Mouse (Mus musculus) layer of hippocampus, adult 11-12 months (tissue): ENCODE measurements around the gene Rad21l.

ENCODE experiments used
- DNase-seq: peaks from one replicate; pipeline ENCODE4 v3.0.0; 2022; ENCODE audit warnings: low spot score

The Rad21l gene

DNA sequence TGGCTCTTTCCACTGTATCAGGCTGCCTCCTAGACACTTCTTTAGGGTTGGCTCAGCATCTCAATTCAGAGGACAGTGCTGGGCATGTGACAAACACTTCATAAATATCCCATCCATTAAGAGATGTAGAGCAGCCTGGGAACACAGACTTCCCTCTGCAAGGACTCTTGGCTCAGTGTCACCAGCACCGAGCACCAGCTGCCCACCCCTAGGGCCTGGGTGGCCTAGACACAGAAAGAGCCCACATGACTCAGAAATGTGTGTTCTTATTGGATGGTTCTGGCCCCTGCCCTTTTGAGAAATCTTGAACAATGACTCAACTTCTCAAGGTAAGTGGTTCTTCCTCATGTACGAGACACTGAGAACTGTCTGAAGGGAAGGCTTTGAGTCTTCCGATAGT is 40.3 kb downstream of the Rad21l start:
- DNase-seq, result peak; percentile 6

DNA sequence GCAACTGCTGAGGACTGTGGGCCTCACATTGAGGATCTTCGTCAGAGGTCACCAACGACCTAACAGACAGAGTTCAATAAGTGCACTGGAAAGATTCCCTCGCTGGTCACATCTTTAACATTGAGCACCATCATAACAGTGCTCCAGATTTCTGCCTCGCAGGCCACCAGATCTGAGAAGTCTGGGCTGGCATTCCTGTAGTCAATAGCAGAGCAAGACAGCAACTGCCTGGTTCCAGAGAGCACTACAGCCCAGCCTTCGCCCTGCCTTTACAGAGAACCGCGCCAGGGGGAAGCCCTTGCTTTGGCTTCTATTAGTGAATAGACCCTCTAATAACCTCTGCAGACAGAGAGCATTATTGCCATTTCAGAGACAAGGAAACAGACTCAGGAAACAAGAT is 42.0 kb downstream of the Rad21l start:
- DNase-seq, result no peak

DNA sequence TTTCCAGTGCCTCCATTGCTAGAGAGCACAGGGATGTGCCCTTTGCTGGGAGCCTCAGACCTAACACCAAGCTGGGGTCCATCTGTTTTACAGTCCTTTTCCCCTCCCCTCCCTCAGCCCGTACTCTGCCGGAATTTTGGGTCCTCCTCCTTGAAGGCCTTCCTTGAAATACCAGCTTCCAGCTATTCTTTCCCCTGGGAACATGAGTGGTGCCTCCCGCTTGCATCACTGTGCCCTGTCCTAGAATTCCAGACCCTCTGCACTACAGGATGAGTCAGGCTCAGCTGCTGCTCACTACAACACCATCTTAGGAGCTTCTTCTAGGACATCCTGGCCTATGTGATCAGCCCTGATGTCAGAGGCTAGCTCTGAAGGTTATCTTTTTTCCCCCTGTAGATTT is 44.6 kb downstream of the Rad21l start:
- no peak for DNase-seq

DNA sequence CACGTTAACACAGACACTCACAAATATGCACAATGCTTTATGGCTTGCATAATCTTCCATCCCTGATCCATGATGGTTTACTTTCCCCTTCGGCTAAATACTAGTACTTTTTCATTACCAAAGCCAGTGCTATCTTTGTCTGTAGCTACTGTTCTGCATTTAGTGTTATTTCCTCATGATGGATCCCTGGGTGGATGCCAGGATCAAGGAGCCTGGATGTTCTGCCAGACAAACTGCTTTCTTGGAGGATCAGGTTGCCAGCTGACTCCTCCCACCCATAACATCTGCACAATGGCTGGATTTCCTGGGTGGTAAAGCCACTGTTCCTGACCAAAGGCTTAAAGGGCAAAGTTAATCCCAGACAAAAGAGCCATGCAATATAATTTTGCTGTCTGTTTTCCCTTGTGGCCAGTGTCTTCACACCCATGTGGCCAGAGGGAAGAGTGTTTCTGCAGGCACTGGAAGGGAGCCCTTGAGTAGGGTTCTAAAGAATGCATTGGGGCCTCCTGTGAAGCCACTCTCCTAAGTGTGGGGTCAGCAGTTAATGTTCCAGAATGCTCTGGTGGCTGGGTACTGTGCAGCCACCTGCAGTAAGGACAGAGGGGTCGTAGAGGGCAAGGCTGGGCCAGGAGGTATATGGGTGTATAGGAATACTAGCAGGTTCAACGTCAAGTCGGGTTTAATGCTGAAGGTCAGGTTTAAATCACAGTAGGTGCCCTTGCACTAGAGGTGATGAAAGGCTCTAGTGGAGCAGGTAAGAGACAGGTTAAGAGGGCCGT is 51.6 kb downstream of the Rad21l start:
- DNase-seq, result peak; percentile 66

DNA sequence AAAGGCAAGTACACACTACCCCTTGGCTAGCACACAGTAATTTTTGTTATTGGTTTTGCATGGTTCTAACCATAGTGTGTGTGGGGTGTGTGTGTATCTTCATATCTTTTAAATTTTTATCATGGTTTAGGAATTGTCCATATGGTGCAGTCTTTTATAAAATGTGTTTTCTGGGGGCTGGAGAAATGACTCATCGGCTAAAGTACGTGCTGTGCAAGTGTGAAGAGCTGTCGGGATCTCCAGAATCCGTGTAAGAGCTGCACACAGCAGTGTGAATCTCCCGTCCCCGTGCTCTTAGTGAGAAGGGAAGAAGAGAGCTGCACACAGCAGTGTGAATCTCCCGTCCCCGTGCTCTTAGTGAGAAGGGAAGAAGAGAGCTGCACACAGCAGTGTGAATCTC is 52.6 kb downstream of the Rad21l start:
- DNase-seq, result peak; percentile 65

DNA sequence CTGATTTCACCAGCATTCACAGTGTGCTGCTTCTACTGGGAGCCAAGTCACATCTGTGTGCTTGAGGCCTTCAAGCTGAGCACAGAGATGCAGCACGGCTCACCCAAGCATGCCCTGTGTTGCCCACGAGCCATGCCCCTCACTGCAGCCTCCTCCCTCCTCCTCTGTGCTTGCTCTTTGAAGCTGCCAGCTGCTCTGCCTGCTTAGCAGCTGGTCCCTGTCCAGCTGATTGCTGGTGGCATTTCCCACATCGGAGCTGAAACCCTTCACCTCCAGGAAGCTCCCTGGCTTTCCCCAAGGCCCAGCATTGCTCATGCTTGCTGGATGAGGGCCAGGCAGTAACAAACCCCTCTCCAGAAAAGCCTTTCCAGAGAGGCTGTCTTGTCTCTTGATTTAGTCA is 58.4 kb downstream of the Rad21l start:
- no peak for DNase-seq

DNA sequence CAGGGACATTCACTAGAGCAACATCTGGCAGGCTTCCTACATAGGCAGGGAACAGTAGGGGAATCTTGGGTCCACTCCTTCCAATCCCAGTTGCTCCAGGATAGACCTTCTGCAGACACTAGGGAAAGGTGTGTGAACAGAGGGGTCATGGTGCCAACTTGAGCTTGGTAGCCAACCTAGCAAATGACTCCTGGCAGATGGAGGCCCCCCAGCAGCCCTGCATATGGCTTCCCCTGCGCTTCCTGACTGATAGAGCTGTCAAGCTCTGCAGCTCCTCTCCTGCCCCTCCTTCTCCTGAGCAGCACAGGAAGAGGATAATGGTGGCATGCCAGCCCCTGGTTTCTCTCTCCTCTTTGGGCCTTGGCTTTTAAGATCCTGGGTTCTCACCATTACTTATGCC is 59.9 kb downstream of the Rad21l start:
- DNase-seq, result no peak

DNA sequence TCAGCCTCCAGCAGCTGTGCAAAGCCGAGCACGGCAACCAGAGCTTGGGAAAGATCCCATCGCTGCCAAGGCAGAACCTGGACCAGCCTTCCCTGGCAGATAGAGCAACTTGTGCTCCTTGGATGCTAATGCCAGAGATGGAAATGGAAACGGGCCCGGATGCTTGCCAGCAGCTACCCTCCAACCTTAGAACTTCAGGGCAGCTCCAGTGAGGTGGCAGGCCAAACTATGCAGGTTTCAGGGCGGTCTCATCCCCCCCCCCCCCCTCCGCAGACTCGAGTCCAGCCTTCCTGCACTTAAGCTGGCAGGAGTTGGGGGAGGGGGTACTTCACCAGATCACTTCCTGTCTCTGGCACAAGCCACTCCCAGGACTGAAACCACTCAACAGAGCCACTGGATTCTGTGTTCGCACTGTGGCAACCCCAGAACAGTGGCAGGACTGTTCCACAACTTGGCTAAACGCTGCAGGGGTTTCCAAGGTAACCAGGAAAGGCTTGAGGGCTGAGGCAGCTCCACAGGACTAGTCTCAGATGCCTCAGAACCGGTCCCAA is 62.8 kb downstream of the Rad21l start:
- DNase-seq, result peak; percentile 82

DNA sequence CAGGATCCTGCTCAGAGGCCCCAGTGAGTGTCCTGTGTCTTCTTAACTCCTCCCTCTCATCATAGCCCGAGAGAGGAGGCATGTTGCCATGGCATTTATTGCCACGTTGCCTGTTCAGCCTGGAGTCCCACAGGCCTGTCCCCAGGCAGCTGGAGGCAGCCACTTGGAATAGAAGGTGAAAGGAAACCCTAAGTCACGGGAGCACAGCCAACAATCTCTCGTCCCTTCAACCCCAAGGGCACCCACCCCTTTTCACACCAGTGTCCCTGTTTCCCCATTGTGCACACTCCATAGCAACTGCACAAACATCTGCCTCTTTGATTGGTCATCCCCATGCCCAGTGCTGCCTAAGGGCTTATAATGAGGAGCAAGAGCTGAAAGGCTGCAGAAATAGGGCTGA is 64.7 kb downstream of the Rad21l start:
- DNase-seq, result peak; percentile 57

DNA sequence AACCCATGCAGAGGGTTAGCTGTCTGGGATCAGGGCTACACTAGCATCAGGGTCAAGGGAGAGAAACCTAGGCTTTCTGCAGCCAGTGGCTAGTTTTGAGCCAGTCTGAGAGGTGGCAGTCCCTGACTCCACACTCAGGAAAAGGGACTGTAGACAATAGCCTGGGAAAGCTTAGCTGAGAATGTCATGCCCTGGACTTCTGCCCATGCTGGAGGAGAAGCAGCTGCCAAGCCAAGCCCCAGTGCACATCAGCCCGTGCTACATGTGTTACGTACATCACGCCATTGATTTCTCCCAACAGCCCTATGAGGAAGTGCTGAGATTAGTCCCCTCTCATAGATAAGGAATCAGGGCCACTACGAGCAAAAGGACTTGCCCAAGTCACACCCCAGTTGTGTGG is 66.2 kb downstream of the Rad21l start:
- no peak for DNase-seq

DNA sequence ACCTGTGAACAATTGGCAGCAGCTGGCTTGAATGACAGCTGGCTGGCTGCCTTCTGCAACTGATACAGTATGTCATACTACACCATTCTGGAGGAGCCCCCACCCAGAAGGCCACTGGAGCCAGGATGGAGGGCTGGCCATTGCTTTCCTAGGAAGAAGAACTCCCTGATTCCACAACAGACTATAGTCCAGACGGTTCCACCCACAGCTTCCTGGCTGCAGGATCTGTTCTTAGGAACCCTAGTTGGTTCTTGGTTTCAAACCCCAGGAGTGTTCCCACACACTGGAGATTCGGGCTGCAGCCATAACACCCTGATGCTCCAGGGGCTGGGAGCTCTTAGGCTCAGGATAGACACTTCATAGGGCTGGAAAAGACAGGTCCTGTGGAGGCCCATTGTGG is 70.3 kb downstream of the Rad21l start:
- peak; percentile 66 for DNase-seq
